Mouse (Mus musculus): ENCODE results near the gene Fkbp7.

- TF ChIP-seq POLR2A (IDR thresholded peaks at IDR 0.05; ENCODE audit: insufficient read depth, low read length) (no peak), CTCF (IDR thresholded peaks at IDR 0.05; ENCODE audit: low read depth, low read length) (no peak)
Observed at GRCm38 (mm10) chr2:76671641-76672040, 1.3 kb downstream of the Fkbp7 start.
